Mouse (Mus musculus) kidney, adult 2 months (tissue): ENCODE results near the gene Bcas2.

Experiments
- CTCF ChIP-seq: fragments of 200-500 bp; conservative IDR thresholded peaks from 2 replicates; pipeline ENCODE4 v1.5.1; 2011; ENCODE audit warnings: low read depth, mild to moderate bottlenecking, control low read depth, low read length, moderate library complexity, mixed read lengths; ENCODE audit not compliant: insufficient read depth, insufficient read length
- POLR2A ChIP-seq: fragments of 200-500 bp; IDR thresholded peaks from one replicate; pipeline ENCODE4 v1.6.1; 2011; ENCODE audit warnings: low read depth, low read length, control low read depth

DNA sequence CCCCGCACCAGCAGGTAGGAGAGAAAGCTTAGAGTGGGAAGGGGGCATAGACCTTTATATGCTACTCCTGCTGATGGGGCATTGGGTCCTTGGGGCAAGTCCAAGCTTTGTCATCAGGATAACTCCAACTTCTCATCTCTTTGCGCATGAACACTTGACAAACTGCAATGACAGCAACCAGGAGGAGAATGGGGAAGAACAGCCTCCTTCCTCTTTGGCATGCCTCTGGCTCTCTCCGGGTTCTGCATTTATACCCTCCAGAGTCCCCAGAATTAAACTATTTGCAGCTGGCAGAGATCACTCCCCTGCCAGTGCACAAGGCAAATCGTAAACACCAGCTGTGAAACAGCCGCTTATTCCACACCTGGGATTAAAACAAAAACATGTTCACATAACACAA is 42.1 kb downstream of the Bcas2 start:
- TF ChIP-seq CTCF (no peak), POLR2A (no peak)
